Mouse (Mus musculus): ENCODE results near the gene Tnni2.

- no peak for TF ChIP-seq TAL1 (IDR thresholded peaks at IDR 0.05; ENCODE audit: low read length)
- TF ChIP-seq GATA1 (IDR thresholded peaks at IDR 0.05; ENCODE audit: low read length) = no peak
Observed at GRCm38 (mm10) chr7:142487341-142487859, 45.8 kb downstream of the Tnni2 start.
